In the genomic region with DNA sequence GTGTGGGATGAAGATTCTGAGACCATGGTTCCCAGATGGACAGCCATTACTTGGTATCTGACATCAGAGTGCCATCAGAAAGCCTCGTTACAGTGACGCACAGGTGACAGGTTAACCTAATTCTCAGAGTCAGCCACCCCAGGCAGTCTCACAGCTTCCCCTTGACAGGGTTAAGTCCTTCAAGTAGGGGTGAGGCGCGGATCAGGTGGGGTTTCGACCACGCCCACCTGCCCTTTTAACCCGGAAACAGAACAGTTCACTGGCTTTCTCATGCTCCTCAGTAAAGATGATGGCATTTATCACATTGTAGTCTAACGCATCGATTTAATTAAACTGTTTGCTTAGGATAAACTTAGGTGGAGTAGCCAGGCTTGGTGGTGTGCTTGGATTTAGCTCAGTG, we compare ENCODE assay signal across 22 mouse cellular contexts. TPM values are rescaled to one million over a fixed set of nuclear protein-coding genes. Genes with fewer than 3 reads are reported as not detected.
DNase-seq lines count a peak whose midpoint lies in the region; ATAC-seq lines count a peak whose summit lies in the region.
"Had no signal": no experiment of that assay in that cellular context is flagged by ENCODE, and none has a peak within 500 bp of the region (broad histone marks: within the 10 kb centered on the region; RNA-seq: fewer than 3 reads in every experiment).

No protein-coding gene starts in this region.

- H3K9me3 ChIP-seq in embryonic facial prominence, embryonic 12.5 days, result no peaks in the 10 kb centered on the region
- no peaks in the 10 kb centered on the region for H3K9me3 ChIP-seq in embryonic facial prominence, embryonic 10.5 days
- H3K9me3 ChIP-seq in intestine, embryonic 14.5 days (ENCODE audit: control insufficient read depth, low read length), result no peaks in the 10 kb centered on the region
- no peaks in the 10 kb centered on the region for H3K9me3 ChIP-seq in forebrain, embryonic 14.5 days (replicated peaks; ENCODE audit: control insufficient read depth, low read length)
- H3K9me3 ChIP-seq: forebrain, embryonic 12.5 days; heart, embryonic 13.5 days; hindbrain, embryonic 15.5 days had no signal

- 0 out of 2 replicates have a peak overlapping the region, but pooled peaks have one; percentile 51 for H3K27ac ChIP-seq in embryonic facial prominence, embryonic 12.5 days
- H3K27ac ChIP-seq in embryonic facial prominence, embryonic 10.5 days (replicated peaks), result no peak overlapping the region
- H3K27ac ChIP-seq in intestine, embryonic 14.5 days (ENCODE audit: low read depth), result no peak overlapping the region
- H3K27ac ChIP-seq in forebrain, embryonic 14.5 days (ENCODE audit: low read depth, low read length), result no peak overlapping the region
- H3K27ac ChIP-seq: forebrain, embryonic 12.5 days; heart, embryonic 13.5 days; hindbrain, embryonic 15.5 days had no signal

- no peak overlapping the region for H3K4me2 ChIP-seq in embryonic facial prominence, embryonic 12.5 days (replicated peaks)
- no peak overlapping the region for H3K4me2 ChIP-seq in intestine, embryonic 14.5 days (ENCODE audit: low read length)
- no peak overlapping the region for H3K4me2 ChIP-seq in forebrain, embryonic 14.5 days (ENCODE audit: low read length)
- H3K4me2 ChIP-seq: forebrain, embryonic 12.5 days; heart, embryonic 13.5 days; hindbrain, embryonic 15.5 days had no signal

- intact Hi-C loops in left cerebral cortex, postnatal 14 days (cut with DNase I), result no loop called here

- no peaks in the 10 kb centered on the region for H3K36me3 ChIP-seq in embryonic facial prominence, embryonic 12.5 days
- H3K36me3 ChIP-seq in embryonic facial prominence, embryonic 10.5 days (replicated peaks), result no peaks in the 10 kb centered on the region
- H3K36me3 ChIP-seq in intestine, embryonic 14.5 days (ENCODE audit: control insufficient read depth, insufficient read depth, low read length), result no peaks in the 10 kb centered on the region
- H3K36me3 ChIP-seq in forebrain, embryonic 14.5 days (ENCODE audit: control insufficient read depth, insufficient read depth, low read length), result no peaks in the 10 kb centered on the region
- H3K36me3 ChIP-seq: forebrain, embryonic 12.5 days; heart, embryonic 13.5 days; hindbrain, embryonic 15.5 days had no signal

- H3K9ac ChIP-seq in embryonic facial prominence, embryonic 12.5 days, result no peak overlapping the region
- H3K9ac ChIP-seq in intestine, embryonic 14.5 days (ENCODE audit: low read length), result no peak overlapping the region
- no peak overlapping the region for H3K9ac ChIP-seq in forebrain, embryonic 14.5 days (ENCODE audit: low read length)
- H3K9ac ChIP-seq: forebrain, embryonic 12.5 days; forebrain, postnatal 0 days; heart, embryonic 13.5 days; hindbrain, embryonic 15.5 days had no signal

- DNase-seq in embryonic facial prominence, embryonic 10.5 days (ENCODE audit: low spot score), result no peak
- DNase-seq in intestine, embryonic 14.5 days (ENCODE audit: low spot score), result no peak
- peak; percentile 25 for DNase-seq in large intestine, adult 2 months (ENCODE audit: low read depth, low spot score)
- DNase-seq in left cerebral cortex, postnatal 14 days (ENCODE audit: low spot score in 2 of 2), result no peak
- DNase-seq in cerebellum, adult 9-10 months, result no peak
- DNase-seq in adrenal gland, postnatal 36 days, result no peak
- DNase-seq in forebrain, embryonic 14.5 days (ENCODE audit: low spot score), result no peak
- DNase-seq: adrenal gland, adult 8-10 months; B cell, adult 2 months; cerebellum, adult 11 months; cerebellum, adult 8-10 months; cerebellum, postnatal 25 days; forebrain, postnatal 0 days; gastrocnemius, postnatal 36 days; heart, adult 11 months; heart, postnatal 36 days had no signal

- H3K4me3 ChIP-seq in embryonic facial prominence, embryonic 12.5 days, result no peak overlapping the region
- no peak overlapping the region for H3K4me3 ChIP-seq in embryonic facial prominence, embryonic 10.5 days
- H3K4me3 ChIP-seq in intestine, embryonic 14.5 days (ENCODE audit: low read depth, low read length), result no peak overlapping the region
- no peak overlapping the region for H3K4me3 ChIP-seq in forebrain, embryonic 14.5 days (ENCODE audit: low read depth, low read length)
- H3K4me3 ChIP-seq: forebrain, embryonic 12.5 days; heart, embryonic 13.5 days; hindbrain, embryonic 15.5 days had no signal

- H3K27me3 ChIP-seq in embryonic facial prominence, embryonic 12.5 days, result no peaks in the 10 kb centered on the region
- H3K27me3 ChIP-seq in embryonic facial prominence, embryonic 10.5 days (replicated peaks; ENCODE audit: low read depth, poor library complexity, severe bottlenecking), result no peaks in the 10 kb centered on the region
- no peaks in the 10 kb centered on the region for H3K27me3 ChIP-seq in intestine, embryonic 14.5 days (replicated peaks; ENCODE audit: control insufficient read depth, insufficient read depth, low read length)
- no peaks in the 10 kb centered on the region for H3K27me3 ChIP-seq in forebrain, embryonic 14.5 days (replicated peaks; ENCODE audit: control insufficient read depth, insufficient read depth, low read length)
- H3K27me3 ChIP-seq: forebrain, embryonic 12.5 days; heart, embryonic 13.5 days; hindbrain, embryonic 15.5 days; Patski had no signal

- peaks cover 31% of the 10 kb centered on the region; the same call in 1 of the 2 replicates for H3K4me1 ChIP-seq in embryonic facial prominence, embryonic 12.5 days
- peaks cover 29% of the 10 kb centered on the region for H3K4me1 ChIP-seq in embryonic facial prominence, embryonic 10.5 days
- H3K4me1 ChIP-seq in intestine, embryonic 14.5 days (replicated peaks; ENCODE audit: control insufficient read depth, insufficient read depth, low read length), result peaks cover 12% of the 10 kb centered on the region; the same call in 1 of the 2 replicates
- peaks cover 6% of the 10 kb centered on the region for H3K4me1 ChIP-seq in forebrain, embryonic 14.5 days (ENCODE audit: control insufficient read depth, insufficient read depth, low read length)

- 75% methylated on average over 9 of the region's 9 CpGs for WGBS in embryonic facial prominence, embryonic 12.5 days
- WGBS in embryonic facial prominence, embryonic 10.5 days, result 80% methylated on average over 9 of the region's 9 CpGs
- 67% methylated on average over 9 of the region's 9 CpGs for WGBS in intestine, embryonic 14.5 days
- WGBS in large intestine, adult 2 months, result 42% methylated on average over 9 of the region's 9 CpGs
- 82% methylated on average over 9 of the region's 9 CpGs for WGBS in forebrain, embryonic 14.5 days

- ATAC-seq in embryonic facial prominence, embryonic 12.5 days (ENCODE audit: insufficient number of reproducible peaks, insufficient read depth, low FRiP score, low TSS enrichment), result no peak
- peak; percentile 51; the same call in 1 of the 2 replicates for ATAC-seq in intestine, embryonic 14.5 days (replicated peaks; ENCODE audit: low FRiP score, low TSS enrichment, low read depth)
- ATAC-seq in forebrain, embryonic 14.5 days, result no peak
- ATAC-seq: CD4-positive, CD25-positive, alpha-beta regulatory T cell, adult 4 months; forebrain, postnatal 0 days; Patski had no signal

RNA-seq across cellular contexts. Expression of a gene that starts 39.1 kb away (rescaled TPM):
- 1.5 and 1.6 TPM in 2 replicates for polyA plus RNA-seq in embryonic facial prominence, embryonic 12.5 days (2016; fragmentation: Nextera tagmentation; extraction: Ambion mirVana)
- 0.44 and 0.49 TPM in 2 replicates for polyA plus RNA-seq in embryonic facial prominence, embryonic 10.5 days (2016; fragmentation: Nextera tagmentation; extraction: Ambion mirVana)
- 0.22 and 0.38 TPM in 2 replicates for polyA plus RNA-seq in intestine, embryonic 14.5 days (2014; fragmentation: Nextera tagmentation; extraction: Ambion mirVana)
- not detected in 2 replicates for polyA plus RNA-seq in large intestine, adult 2 months (2012; rRNA removed)
- 1 to 10 TPM; 4.9 to 5.1 TPM for total RNA-seq in left cerebral cortex, postnatal 14 days (2021)
- under 1 TPM; 0.49 to 0.56 TPM for total RNA-seq in adrenal gland, postnatal 36 days (2021)
- 0.74 and 1.2 TPM in 2 replicates for polyA plus RNA-seq in forebrain, embryonic 14.5 days (2014; fragmentation: Nextera tagmentation; extraction: Ambion mirVana)
- total RNA-seq: gastrocnemius, postnatal 36 days had no signal

RNA-seq across cellular contexts. Expression of a gene that starts 47.7 kb away (rescaled TPM):
- polyA plus RNA-seq in embryonic facial prominence, embryonic 12.5 days (2016; fragmentation: Nextera tagmentation; extraction: Ambion mirVana), result 4.5 and 5.0 TPM in 2 replicates
- 3.2 and 4.4 TPM in 2 replicates for polyA plus RNA-seq in embryonic facial prominence, embryonic 10.5 days (2016; fragmentation: Nextera tagmentation; extraction: Ambion mirVana)
- 65.1 and 79.2 TPM in 2 replicates for polyA plus RNA-seq in intestine, embryonic 14.5 days (2014; fragmentation: Nextera tagmentation; extraction: Ambion mirVana)
- polyA plus RNA-seq in large intestine, adult 2 months (2012; rRNA removed), result 80.2 and 216 TPM in 2 replicates
- total RNA-seq in left cerebral cortex, postnatal 14 days (2021), result 1 to 10 TPM; 1.2 to 1.6 TPM
- 100 to 1,000 TPM; 102 to 121 TPM for total RNA-seq in adrenal gland, postnatal 36 days (2021)
- 2.2 and 2.7 TPM in 2 replicates for polyA plus RNA-seq in forebrain, embryonic 14.5 days (2014; fragmentation: Nextera tagmentation; extraction: Ambion mirVana)

Comparison
In these comparisons a context has a peak if more than half of its experiments do, and no peak if none do; other contexts are left out.
1. RNA of a gene that starts 47.7 kb away (polyA plus RNA-seq): 80.2 to 216 TPM in large intestine, adult 2 months and 65.1 to 79.2 TPM in intestine, embryonic 14.5 days; 4.5 to 5.0 TPM in embryonic facial prominence, embryonic 12.5 days, 3.2 to 4.4 TPM in embryonic facial prominence, embryonic 10.5 days and 2.2 to 2.7 TPM in forebrain, embryonic 14.5 days; every median in the first group is over 10 times any median in the second.